Mouse (Mus musculus) brown adipose tissue, adult 24 weeks (tissue): Measurements from ENCODE around the gene Dtnb. TPM values are rescaled to one million over a fixed set of nuclear protein-coding genes. Genes with fewer than 3 reads are reported as not detected.

Source experiments
- H3K27ac ChIP-seq: fragments of 200-500 bp; replicated peaks from 2 replicates; pipeline ENCODE4 v1.5.1; 2012; ENCODE audit warnings: low read depth, mild to moderate bottlenecking, low read length
- H3K4me1 ChIP-seq: fragments of 200-500 bp; 2 replicates; pipeline ENCODE4 v1.6.1; 2012; ENCODE audit warnings: low read length, mixed read lengths; ENCODE audit not compliant: control insufficient read depth, insufficient read depth, insufficient read length
- H3K4me3 ChIP-seq: fragments of 200-500 bp; 2 replicates; pipeline ENCODE4 v1.5.1; 2012; ENCODE audit warnings: low read depth, mild to moderate bottlenecking, low read length, moderate library complexity; ENCODE audit not compliant: insufficient read depth
- polyA plus RNA-seq: library from polyadenylated mRNA; stranded (reverse); fragments of >200 nt; gene quantifications from 2 replicates; pipeline ENCODE4 v1.2.4, GENCODE M21; 2012; ENCODE audit not compliant: missing spikeins, insufficient read depth, insufficient read length

The Dtnb gene
- polyA plus RNA-seq, 1 experiment: 2.0 TPM

- H3K4me1 ChIP-seq: no peaks in the 10 kb centered on the region
- H3K4me3 ChIP-seq: no peak overlapping the region
- no peak overlapping the region for H3K27ac ChIP-seq
Observed at GRCm38 (mm10) chr12:3560596-3560995, 11.6 kb upstream of the Dtnb start.

GRCm38 (mm10) chr12:3561032-3561431, 11.1 kb upstream of the Dtnb start:
- no peak overlapping the region for H3K27ac ChIP-seq
- no peaks in the 10 kb centered on the region for H3K4me1 ChIP-seq
- H3K4me3 ChIP-seq: no peak overlapping the region

GRCm38 (mm10) chr12:3562806-3563205, 9.4 kb upstream of the Dtnb start:
- Histone ChIP-seq H3K4me1 (no peaks in the 10 kb centered on the region), H3K27ac (no peak overlapping the region), H3K4me3 (no peak overlapping the region)

GRCm38 (mm10) chr12:3563659-3564058, 8.5 kb upstream of the Dtnb start:
- Histone ChIP-seq H3K27ac (no peak overlapping the region), H3K4me1 (no peaks in the 10 kb centered on the region), H3K4me3 (no peak overlapping the region)

- Histone ChIP-seq H3K4me1 (no peaks in the 10 kb centered on the region), H3K4me3 (no peak overlapping the region), H3K27ac (no peak overlapping the region)
Observed at GRCm38 (mm10) chr12:3568461-3568991, 3.7 kb upstream of the Dtnb start.

- H3K4me1 ChIP-seq: no peaks in the 10 kb centered on the region
- H3K27ac ChIP-seq: no peak overlapping the region
Observed at GRCm38 (mm10) chr12:3570711-3571400, 1.3 kb upstream of the Dtnb start.

GRCm38 (mm10) chr12:3572581-3573397, 608 bp downstream of the Dtnb start:
- H3K4me3 ChIP-seq: peak overlapping the region; percentile 96
- H3K27ac ChIP-seq: no peak overlapping the region
- H3K4me1 ChIP-seq: no peaks in the 10 kb centered on the region

More at GRCm38 (mm10) chr12:3570711-3571400, 1.3 kb upstream of the Dtnb start:
- H3K4me3 ChIP-seq: no peak overlapping the region

- H3K27ac ChIP-seq: no peak overlapping the region
- H3K4me1 ChIP-seq: no peaks in the 10 kb centered on the region
- 0 out of 2 replicates have a peak overlapping the region, but pooled peaks have one; percentile 96 for H3K4me3 ChIP-seq
Observed at GRCm38 (mm10) chr12:3573410-3573809, 1.2 kb downstream of the Dtnb start.

- Histone ChIP-seq H3K27ac (no peak overlapping the region), H3K4me1 (no peaks in the 10 kb centered on the region), H3K4me3 (no peak overlapping the region)
Observed at GRCm38 (mm10) chr12:3574670-3575069, 2.5 kb downstream of the Dtnb start.

- Histone ChIP-seq H3K4me1 (no peaks in the 10 kb centered on the region), H3K27ac (no peak overlapping the region), H3K4me3 (no peak overlapping the region)
Observed at GRCm38 (mm10) chr12:3579958-3580530, 7.9 kb downstream of the Dtnb start.

GRCm38 (mm10) chr12:3582604-3583003, 10.4 kb downstream of the Dtnb start:
- Histone ChIP-seq H3K4me3 (no peak overlapping the region), H3K27ac (no peak overlapping the region), H3K4me1 (no peaks in the 10 kb centered on the region)

- Histone ChIP-seq H3K4me3 (no peak overlapping the region), H3K4me1 (no peaks in the 10 kb centered on the region), H3K27ac (no peak overlapping the region)
Observed at GRCm38 (mm10) chr12:3585525-3585924, 13.3 kb downstream of the Dtnb start.

- no peaks in the 10 kb centered on the region for H3K4me1 ChIP-seq
- no peak overlapping the region for H3K4me3 ChIP-seq
- no peak overlapping the region for H3K27ac ChIP-seq
Observed at GRCm38 (mm10) chr12:3587010-3587409, 14.8 kb downstream of the Dtnb start.

- no peaks in the 10 kb centered on the region for H3K4me1 ChIP-seq
- H3K4me3 ChIP-seq: no peak overlapping the region
- no peak overlapping the region for H3K27ac ChIP-seq
Observed at GRCm38 (mm10) chr12:3590039-3590438, 17.9 kb downstream of the Dtnb start.

- no peaks in the 10 kb centered on the region for H3K4me1 ChIP-seq
- H3K4me3 ChIP-seq: no peak overlapping the region
- H3K27ac ChIP-seq: no peak overlapping the region
Observed at GRCm38 (mm10) chr12:3591595-3591994, 19.4 kb downstream of the Dtnb start.
